Mouse (Mus musculus) Patski (cell line): ENCODE results near the gene Fyn. TPM values are rescaled to one million over a fixed set of nuclear protein-coding genes. Genes with fewer than 3 reads are reported as not detected.

Experiments used
- ATAC-seq: fragments of 100-300 bp; one replicate; pipeline ENCODE4 v1.8.0; 2021
- CTCF ChIA-PET: fragments of 350-600 bp; sonication (Branson Sonifier 250); formaldehyde crosslinking; loops from one replicate; lab custom pipeline; 2022; ENCODE audit warnings: inconsistent platforms; lab: Charles Lee
- POLR2A ChIA-PET: fragments of 350-600 bp; sonication (Branson Sonifier 250); formaldehyde crosslinking; loops from one replicate; lab custom pipeline; 2022; ENCODE audit warnings: antibody characterized with exemption, inconsistent platforms; lab: Charles Lee
- DNase-seq: peaks from one replicate; pipeline ENCODE4 v3.0.0-alpha.2; 2011; ENCODE audit warnings: low read depth, low spot score
- H3K27me3 ChIP-seq: fragments of 371-371 bp; one replicate; pipeline ENCODE4 v1.5.1; 2021
- CTCF ChIP-seq: fragments of 100-300 bp; IDR thresholded peaks from one replicate; pipeline ENCODE4 v1.5.1; 2021
- in situ Hi-C: fragments of 300-500 bp; cut with MboI; formaldehyde crosslinking; loops from 3 replicates; pipeline ENCODE4 v1.11.1; 2018; ENCODE audit warnings: low pct_unique_long_range_greater_than_20kb, mixed read lengths
- polyA plus RNA-seq: library from polyadenylated mRNA; unstranded; gene quantifications from one replicate; pipeline ENCODE4 v1.2.3, GENCODE M21; 2021

The Fyn gene
- polyA plus RNA-seq = 64.4 TPM

DNA sequence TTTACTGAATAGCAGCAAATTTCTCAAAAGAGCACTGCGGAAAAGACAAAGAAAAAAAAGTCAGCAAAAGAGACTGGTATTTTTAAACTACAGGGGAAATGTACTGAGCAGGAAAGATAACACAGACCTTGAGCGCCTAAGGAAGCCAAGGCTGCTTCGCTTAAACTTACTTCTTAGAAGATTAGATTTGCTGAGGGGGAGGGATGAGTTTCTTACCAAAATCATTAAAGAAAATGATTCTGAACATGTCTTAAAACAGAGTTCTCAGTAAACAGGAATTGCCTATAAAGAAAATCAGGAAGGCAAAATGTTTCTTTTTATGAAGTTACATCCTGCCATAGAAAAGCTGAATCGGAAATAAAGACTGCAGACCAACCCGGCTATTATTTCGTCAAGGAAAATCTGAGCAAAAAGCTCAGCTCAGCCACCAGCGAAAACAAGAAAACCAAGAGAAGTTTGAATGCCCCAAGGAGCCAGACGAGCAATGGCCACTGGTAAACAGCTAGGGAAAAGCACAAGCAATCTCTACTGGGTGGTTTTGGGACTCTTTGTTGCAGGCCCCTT, at the start of gene Fyn:
Gene Fyn (plus strand): TSS at position 284 of the 564 bp plus-strand sequence.
- in situ Hi-C loops = loop anchor here (10.0 kb wide), 2 partner anchors 104 to 194 kb away; no protein-coding TSS in a partner anchor
- POLR2A ChIA-PET = interaction anchor here (1.5 to 2.6 kb wide), 2 partner anchors 103 to 129 kb away, joined by 4 to 9 read pairs; no protein-coding TSS in a partner anchor
- H3K27me3 ChIP-seq = peaks cover 4% of the 10 kb centered on the region
- DNase-seq (no peak), ATAC-seq (no peak)
- TF ChIP-seq CTCF = no peak
- CTCF ChIA-PET = interaction anchor here (0.6 kb wide), 1 partner anchor 151 kb away, joined by 3 read pairs; no protein-coding TSS in a partner anchor

DNA sequence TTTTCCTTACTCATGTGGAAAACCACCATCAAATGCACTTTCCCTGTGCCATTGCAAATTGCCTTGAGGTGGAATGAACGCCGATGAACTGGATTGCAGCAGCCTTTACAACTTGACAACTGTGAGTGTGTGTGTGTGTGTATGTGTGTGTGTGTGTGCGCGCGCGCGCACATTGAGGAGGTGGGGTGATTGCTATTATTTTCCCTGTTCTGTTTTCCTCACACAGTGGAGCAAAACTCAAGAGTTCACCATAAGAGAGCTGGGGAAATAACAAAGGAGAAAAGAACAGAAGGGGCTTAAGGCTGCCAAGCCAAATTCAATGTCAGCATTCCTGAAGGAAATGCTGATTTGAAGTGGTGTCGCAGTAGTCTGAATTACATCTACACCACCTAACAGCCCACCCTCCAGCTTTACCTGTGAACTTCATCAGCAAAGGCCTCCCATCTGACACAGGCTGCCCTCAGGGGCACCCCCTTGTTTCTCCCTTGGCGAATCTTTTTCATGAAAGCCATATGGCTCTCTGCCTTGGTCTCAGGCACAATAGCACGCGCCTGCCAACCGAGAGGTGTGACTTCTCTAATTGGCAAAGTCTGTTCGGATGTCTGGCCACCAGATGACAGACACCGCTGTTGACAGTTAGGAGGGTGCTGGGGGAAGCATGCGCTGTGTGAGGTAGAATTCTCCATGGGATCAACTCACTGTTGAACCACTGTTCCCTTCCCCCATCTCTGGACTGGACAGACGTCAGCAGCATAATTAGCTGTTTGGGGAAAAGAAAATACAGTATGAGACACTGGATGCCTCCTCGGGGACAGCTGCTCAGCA, 47.6 kb upstream of the Fyn start:
- POLR2A ChIA-PET = no interaction called here
- no peak for DNase-seq
- ATAC-seq = no peak
- H3K27me3 ChIP-seq = no peaks in the 10 kb centered on the region
- CTCF ChIA-PET = no interaction called here
- in situ Hi-C loops = no loop called here
- TF ChIP-seq CTCF = no peak

DNA sequence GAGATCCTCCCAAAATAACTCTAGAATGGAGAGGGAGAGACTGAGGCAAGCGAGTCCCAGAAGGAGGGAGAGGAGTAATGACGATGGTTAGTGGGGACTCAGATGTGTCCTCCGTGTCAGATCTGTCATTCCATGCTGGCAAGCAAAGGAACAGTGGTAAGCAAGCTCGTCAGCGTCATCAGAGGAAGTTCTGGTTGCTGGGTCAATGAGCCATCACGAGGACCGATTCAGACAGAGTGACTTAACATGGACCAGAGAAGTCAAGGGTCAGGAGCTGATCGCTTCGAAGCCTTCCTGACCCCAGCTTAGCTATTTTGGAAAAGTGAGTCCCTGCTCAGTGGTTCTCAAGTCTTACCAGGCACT, 47.1 kb upstream of the Fyn start:
- ATAC-seq = no peak

DNA sequence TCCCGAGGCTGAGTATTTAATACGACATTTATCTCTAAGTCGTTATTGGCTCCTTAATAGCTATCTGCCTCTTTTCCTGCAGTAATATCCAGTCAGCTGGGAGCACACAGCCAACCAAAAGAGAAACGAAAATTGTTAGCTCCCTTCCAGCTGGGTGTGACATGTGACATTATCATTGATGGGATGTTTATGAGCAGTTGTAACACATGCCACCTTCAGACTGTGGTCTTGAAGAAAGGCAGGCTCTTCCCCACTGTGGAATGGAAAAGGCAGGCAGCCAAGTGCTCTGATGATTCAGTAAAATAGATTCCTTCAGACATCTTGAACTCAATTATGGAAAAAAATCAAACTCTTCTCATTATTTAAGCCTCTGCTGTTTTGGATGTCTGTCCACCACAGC, 46.5 kb upstream of the Fyn start:
- no peaks in the 10 kb centered on the region for H3K27me3 ChIP-seq
- in situ Hi-C loops = no loop called here
- no peak for TF ChIP-seq CTCF
- ATAC-seq = no peak
- DNase-seq = no peak
- POLR2A ChIA-PET = no interaction called here
- CTCF ChIA-PET = no interaction called here

More for the DNA sequence above, 47.1 kb upstream of the Fyn start:
- ChIA-PET CTCF (no interaction called here), POLR2A (no interaction called here)
- in situ Hi-C loops = no loop called here
- DNase-seq = no peak
- no peak for TF ChIP-seq CTCF
- no peaks in the 10 kb centered on the region for H3K27me3 ChIP-seq

GRCm38 (mm10) chr10:39324291-39324690, 44.4 kb upstream of the Fyn start:
- TF ChIP-seq CTCF = no peak
- ChIA-PET POLR2A (no interaction called here), CTCF (no interaction called here)
- DNase-seq (no peak), ATAC-seq (no peak)
- no peaks in the 10 kb centered on the region for H3K27me3 ChIP-seq
- in situ Hi-C loops = no loop called here

GRCm38 (mm10) chr10:39328661-39329060, 40.0 kb upstream of the Fyn start:
- DNase-seq (no peak), ATAC-seq (no peak)
- no peaks in the 10 kb centered on the region for H3K27me3 ChIP-seq
- TF ChIP-seq CTCF = no peak
- ChIA-PET CTCF (no interaction called here), POLR2A (no interaction called here)
- in situ Hi-C loops = no loop called here

DNA sequence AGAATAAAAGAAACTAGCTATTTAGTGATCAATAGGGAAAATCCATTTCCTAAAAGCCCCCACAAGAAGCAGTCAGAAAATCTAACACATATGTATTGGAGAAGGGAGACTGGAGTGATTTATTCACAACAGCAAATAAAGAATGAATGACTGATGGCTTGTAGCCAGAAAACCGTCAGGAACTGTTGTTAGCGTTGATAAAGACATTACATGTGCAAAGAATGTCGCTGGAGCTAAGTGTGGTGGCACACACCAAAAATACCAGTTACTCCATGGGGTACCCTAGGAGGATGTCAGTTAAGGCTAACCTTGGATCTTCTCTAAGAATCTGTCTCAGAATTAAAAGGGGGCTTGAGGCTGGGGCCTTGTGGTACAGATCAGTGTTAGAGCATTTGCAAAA, 34.3 kb upstream of the Fyn start:
- no peaks in the 10 kb centered on the region for H3K27me3 ChIP-seq
- CTCF ChIA-PET = interaction anchor here (1.7 kb wide), 1 partner anchor 14 kb away, joined by 3 read pairs; no protein-coding TSS in a partner anchor
- POLR2A ChIA-PET = no interaction called here
- DNase-seq (no peak), ATAC-seq (no peak)
- in situ Hi-C loops = no loop called here
- TF ChIP-seq CTCF = no peak

DNA sequence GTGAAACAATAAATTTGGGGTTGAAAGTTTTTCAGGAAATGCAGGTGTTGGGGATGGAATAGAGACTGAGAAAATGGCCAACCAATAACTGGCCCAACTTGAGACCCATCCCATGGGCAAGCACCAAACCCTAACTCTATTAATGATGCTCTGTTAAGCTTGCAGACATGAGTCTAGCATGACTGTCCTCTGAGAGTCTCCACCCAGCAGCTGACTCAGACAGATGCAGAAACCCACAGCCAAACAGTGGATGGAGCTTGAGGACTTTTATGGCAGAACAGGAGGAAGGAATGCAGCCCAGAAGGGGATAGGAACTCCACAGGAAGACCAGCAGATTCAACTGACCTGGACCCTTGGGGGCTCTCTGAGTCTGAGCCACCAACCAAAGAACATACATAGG, 32.8 kb upstream of the Fyn start:
- no peaks in the 10 kb centered on the region for H3K27me3 ChIP-seq
- ATAC-seq (no peak), DNase-seq (no peak)
- in situ Hi-C loops = no loop called here
- CTCF ChIA-PET = no interaction called here
- POLR2A ChIA-PET = no interaction called here
- no peak for TF ChIP-seq CTCF

DNA sequence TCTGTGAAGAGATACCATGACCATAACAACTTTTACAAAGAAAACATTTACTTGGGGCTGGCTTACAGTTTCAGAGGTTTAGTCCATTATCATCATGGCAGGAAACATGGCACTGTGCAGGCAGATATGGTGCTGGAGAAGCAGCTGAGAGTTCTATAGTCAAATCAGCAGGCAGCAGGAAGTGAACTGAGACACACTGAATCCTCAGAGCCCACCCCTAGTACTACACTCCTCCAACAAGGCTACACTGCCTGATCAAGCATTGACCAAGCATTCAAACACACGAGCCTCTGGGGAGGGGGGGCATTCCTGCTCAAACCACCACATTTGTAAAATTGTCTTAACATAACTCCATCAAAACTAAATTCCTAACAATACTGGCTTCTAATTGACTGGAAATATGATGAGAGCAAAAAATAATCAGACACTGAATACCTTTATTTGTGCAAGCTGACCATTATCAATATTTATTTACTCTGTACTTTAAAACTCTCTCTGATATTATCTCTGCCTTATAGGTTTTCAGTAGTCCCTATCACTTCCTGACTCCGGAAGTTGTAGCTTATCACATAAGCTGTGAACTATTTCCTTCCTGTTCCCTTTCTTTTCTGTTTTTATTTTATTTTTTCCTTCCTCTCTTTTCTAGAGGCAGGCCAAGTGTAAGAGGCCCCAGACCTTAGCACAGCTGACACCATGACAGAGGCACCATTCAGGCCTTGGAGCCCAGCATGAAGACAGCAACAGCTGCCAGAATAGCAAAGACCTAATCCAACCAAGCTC, 29.3 kb upstream of the Fyn start:
- in situ Hi-C loops = no loop called here
- no peak for ATAC-seq

DNA sequence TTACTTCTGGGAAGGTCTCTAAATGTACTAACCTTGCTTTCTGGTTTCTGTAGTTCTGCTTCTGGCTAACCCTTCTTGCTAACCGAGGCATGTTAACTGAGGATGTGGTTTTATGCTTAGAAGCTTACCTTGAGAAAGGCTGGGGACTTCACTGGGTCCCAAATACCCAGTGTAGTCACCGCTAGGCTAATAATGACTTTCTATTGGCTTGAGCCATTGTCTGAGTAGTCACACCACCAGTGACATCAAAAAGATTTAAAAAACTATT, 28.8 kb upstream of the Fyn start:
- POLR2A ChIA-PET = no interaction called here
- no peak for ATAC-seq
- CTCF ChIA-PET = interaction anchor here (1.3 kb wide), 1 partner anchor 12 kb away, joined by 4 read pairs; no protein-coding TSS in a partner anchor
- H3K27me3 ChIP-seq = no peaks in the 10 kb centered on the region
- in situ Hi-C loops = no loop called here
- TF ChIP-seq CTCF = no peak
- no peak for DNase-seq

More for the DNA sequence above, 29.3 kb upstream of the Fyn start:
- ChIA-PET POLR2A (no interaction called here), CTCF (interaction anchor here (1.3 kb wide), 1 partner anchor 12 kb away, joined by 4 read pairs; no protein-coding TSS in a partner anchor)
- no peak for DNase-seq
- no peaks in the 10 kb centered on the region for H3K27me3 ChIP-seq
- no peak for TF ChIP-seq CTCF
